Mouse (Mus musculus): ENCODE results near the gene Chn2. TPM values are rescaled to one million over a fixed set of nuclear protein-coding genes. Genes with fewer than 3 reads are reported as not detected.

Gene Chn2
- total and polyA plus RNA-seq, 3 experiments: not detected

DNA sequence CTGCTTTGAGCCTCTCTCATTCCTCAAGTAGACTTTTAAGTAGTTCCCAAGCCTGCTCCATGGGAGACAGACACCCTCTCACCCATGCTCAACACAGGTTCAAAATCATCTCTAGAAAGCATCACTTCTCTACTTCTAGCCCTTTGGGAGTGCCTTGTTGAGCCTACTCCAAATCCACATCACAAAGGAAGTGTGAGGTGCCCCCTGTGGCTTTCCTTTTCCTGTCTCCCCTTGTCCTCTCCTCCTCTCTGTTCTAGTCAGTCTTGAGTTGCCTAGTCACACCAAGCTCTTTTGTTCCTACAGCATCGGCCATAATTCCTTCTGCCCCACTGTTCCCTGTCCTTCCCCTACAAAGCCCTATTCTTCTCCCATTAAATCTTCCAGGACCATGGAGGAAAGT is 243.9 kb downstream of the Chn2 start:
- no peaks in the 10 kb centered on the region for H3K79me2 ChIP-seq (ENCODE audit: control insufficient read depth, insufficient read depth, low read length, poor library complexity)
- no peaks in the 10 kb centered on the region for H3K27me3 ChIP-seq (ENCODE audit: control insufficient read depth in 1 of 2, insufficient read depth in 2 of 2, low read length in 2 of 2)
- no peak overlapping the region for H3K9ac ChIP-seq (ENCODE audit: control insufficient read depth, low read depth, low read length, poor library complexity, severe bottlenecking)
- TF ChIP-seq GABPA (IDR thresholded peaks at IDR 0.05; ENCODE audit: low read depth, low read length): no peak
- TF ChIP-seq SIN3A (IDR thresholded peaks at IDR 0.05; ENCODE audit: low read length): no peak
- H3K4me3 ChIP-seq (ENCODE audit: control insufficient read depth in 1 of 2, insufficient read depth in 1 of 2, low read depth in 2 of 2, low read length in 2 of 2): no peak overlapping the region
- H3K27ac ChIP-seq (ENCODE audit: control insufficient read depth, low read depth, low read length): no peak overlapping the region
- no peaks in the 10 kb centered on the region for H3K4me1 ChIP-seq (ENCODE audit: control insufficient read depth in 1 of 2, insufficient read depth in 2 of 2, low read length in 2 of 2)
- no peak for DNase-seq (ENCODE audit: low read depth, low spot score)
- H3K36me3 ChIP-seq (ENCODE audit: control insufficient read depth in 1 of 2, insufficient read depth in 2 of 2, low read length in 2 of 2): no peaks in the 10 kb centered on the region
- H3K9me3 ChIP-seq (replicated peaks; ENCODE audit: insufficient read depth, low read length): no peaks in the 10 kb centered on the region

- no peaks in the 10 kb centered on the region for H3K79me2 ChIP-seq (ENCODE audit: control insufficient read depth, insufficient read depth, low read length, poor library complexity)
- H3K4me1 ChIP-seq (ENCODE audit: control insufficient read depth in 1 of 2, insufficient read depth in 2 of 2, low read length in 2 of 2): no peaks in the 10 kb centered on the region
- TF ChIP-seq CTCF (IDR thresholded peaks at IDR 0.05 in 2 of 3, conservative IDR thresholded peaks at IDR 0.05 in 1 of 3; ENCODE audit: control insufficient read depth in 1 of 3, insufficient read depth in 1 of 3, low read depth in 2 of 3, low read length in 3 of 3, poor library complexity in 1 of 3, severe bottlenecking in 1 of 3): no peak
- no peak for TF ChIP-seq KAT2A (conservative IDR thresholded peaks at IDR 0.05; ENCODE audit: low read depth, low read length)
- no peak for TF ChIP-seq TCF12 (IDR thresholded peaks at IDR 0.05; ENCODE audit: low read depth, low read length)
- no peak for TF ChIP-seq MXI1 (IDR thresholded peaks at IDR 0.05; ENCODE audit: low read depth, low read length)
- no peak for TF ChIP-seq MAZ (IDR thresholded peaks at IDR 0.05; ENCODE audit: low read depth, low read length)
- no peak for TF ChIP-seq POLR2AphosphoS2 (IDR thresholded peaks at IDR 0.05; ENCODE audit: low read length)
- TF ChIP-seq TAL1 (IDR thresholded peaks at IDR 0.05; ENCODE audit: low read length): no peak
- TF ChIP-seq GATA1 (IDR thresholded peaks at IDR 0.05; ENCODE audit: low read depth, low read length): no peak
- TF ChIP-seq GABPA (IDR thresholded peaks at IDR 0.05; ENCODE audit: low read depth, low read length): no peak
- TF ChIP-seq ETS1 (IDR thresholded peaks at IDR 0.05; ENCODE audit: low read depth, low read length): no peak
- TF ChIP-seq UBTF (IDR thresholded peaks at IDR 0.05; ENCODE audit: borderline replicate concordance, insufficient read depth, low read depth, low read length): no peak
- TF ChIP-seq ZNF384 (IDR thresholded peaks at IDR 0.05; ENCODE audit: low read depth, low read length): no peak
- TF ChIP-seq NELFE (IDR thresholded peaks at IDR 0.05; ENCODE audit: low read depth, low read length): no peak
- TF ChIP-seq SIN3A (IDR thresholded peaks at IDR 0.05; ENCODE audit: low read length): no peak
- TF ChIP-seq USF2 (IDR thresholded peaks at IDR 0.05; ENCODE audit: borderline replicate concordance in 1 of 2, insufficient read depth in 1 of 2, low read depth in 1 of 2, low read length in 2 of 2): no peak
- no peak for TF ChIP-seq NRF1 (IDR thresholded peaks at IDR 0.05; ENCODE audit: insufficient read depth, low read depth, low read length, poor library complexity, severe bottlenecking)
- no peak for TF ChIP-seq E2F4 (IDR thresholded peaks at IDR 0.05; ENCODE audit: borderline replicate concordance, low read depth, low read length)
- no peak for TF ChIP-seq ELF1 (IDR thresholded peaks at IDR 0.05; ENCODE audit: low read depth, low read length)
- no peaks in the 10 kb centered on the region for H3K36me3 ChIP-seq (ENCODE audit: control insufficient read depth in 1 of 2, insufficient read depth in 2 of 2, low read length in 2 of 2)
- H3K9ac ChIP-seq (ENCODE audit: control insufficient read depth, low read depth, low read length, poor library complexity, severe bottlenecking): no peak overlapping the region
- H3K27ac ChIP-seq (ENCODE audit: control insufficient read depth, low read depth, low read length): no peak overlapping the region
- H3K27me3 ChIP-seq (ENCODE audit: control insufficient read depth in 1 of 2, insufficient read depth in 2 of 2, low read length in 2 of 2): no peaks in the 10 kb centered on the region
- no peak overlapping the region for H3K4me3 ChIP-seq (ENCODE audit: control insufficient read depth in 1 of 2, insufficient read depth in 1 of 2, low read depth in 2 of 2, low read length in 2 of 2)
- H3K9me3 ChIP-seq (replicated peaks; ENCODE audit: insufficient read depth, low read length): no peaks in the 10 kb centered on the region
- no peak for DNase-seq (ENCODE audit: low read depth, low spot score)
Measured at GRCm38 (mm10) chr6:54284167-54284711, 244.9 kb downstream of the Chn2 start.
